Mouse (Mus musculus): ENCODE results near the gene Sez6. TPM values are rescaled to one million over a fixed set of nuclear protein-coding genes. Genes with fewer than 3 reads are reported as not detected.

Sez6 gene
- polyA plus RNA-seq, 1 experiment from 2014 or later: 0.04 TPM

- WGBS: 49% methylated on average over 6 of the region's 6 CpGs
- H3K9ac ChIP-seq (ENCODE audit: low read length): no peak overlapping the region
- H3K9me3 ChIP-seq (replicated peaks; ENCODE audit: control insufficient read depth, low read length): no peaks in the 10 kb centered on the region
- no peak overlapping the region for H3K4me3 ChIP-seq (ENCODE audit: low read length)
- H3K27ac ChIP-seq (ENCODE audit: low read length): peak overlapping the region; percentile 81
- H3K27me3 ChIP-seq (ENCODE audit: control insufficient read depth, insufficient read depth, low read length): peaks cover 5% of the 10 kb centered on the region
- peak overlapping the region; percentile 36; the same call in 1 of the 2 replicates for H3K4me2 ChIP-seq (ENCODE audit: low read depth, low read length)
- no peak for ATAC-seq (replicated peaks; ENCODE audit: extremely low read depth, insufficient read depth, low FRiP score)
- H3K4me1 ChIP-seq (ENCODE audit: control insufficient read depth, insufficient read depth, low read length): peaks cover 31% of the 10 kb centered on the region
- no peaks in the 10 kb centered on the region for H3K36me3 ChIP-seq (ENCODE audit: control insufficient read depth, insufficient read depth)
Measured at GRCm38 (mm10) chr11:77893283-77893682, 37.3 kb upstream of the Sez6 start.

DNA sequence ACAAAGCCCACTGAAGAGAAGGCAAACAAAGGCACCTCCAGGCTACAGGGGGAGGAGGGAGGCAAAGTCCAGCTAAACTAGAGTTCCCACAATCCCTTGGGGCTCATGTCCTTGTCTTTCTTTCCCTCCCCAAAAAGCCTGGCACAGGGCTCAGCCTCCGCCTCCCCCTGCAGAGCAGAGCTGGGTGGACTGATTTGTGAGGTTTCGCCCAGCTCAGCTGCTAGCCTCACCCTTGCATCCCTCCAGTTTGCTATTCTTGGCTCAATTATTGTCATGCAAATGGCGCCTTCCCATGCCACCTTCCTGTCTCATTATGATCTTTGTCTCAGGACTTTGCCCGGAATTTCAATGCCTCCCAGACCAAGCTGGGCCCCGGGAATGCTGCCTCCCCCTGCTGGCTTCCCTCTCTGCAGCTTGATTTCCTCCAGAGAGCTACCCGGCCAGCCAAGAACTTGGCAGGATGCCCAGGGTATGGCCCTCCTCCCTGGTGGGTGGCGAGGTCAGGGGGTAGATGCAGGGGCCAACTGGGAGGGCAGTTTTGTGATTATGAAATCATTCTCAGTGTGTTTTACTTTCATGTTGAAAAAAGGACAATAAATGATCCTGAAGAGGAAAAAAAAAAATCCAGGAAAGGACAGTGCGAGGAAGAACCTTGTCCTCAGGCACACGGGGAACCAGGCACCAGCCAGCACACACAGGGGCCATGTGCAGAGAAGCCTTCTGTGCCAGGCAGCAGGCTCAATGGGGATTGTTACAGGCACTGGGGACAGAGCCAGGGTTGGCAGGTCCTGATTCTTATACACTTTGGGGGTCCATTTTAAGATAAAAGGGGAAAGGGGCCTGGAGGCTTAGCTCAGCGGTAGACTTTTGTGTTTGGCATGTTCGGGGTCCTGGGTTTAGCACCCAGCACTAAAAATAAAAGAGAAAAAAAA, 36.5 kb upstream of the Sez6 start, which contains the start of gene Pipox:
Gene Pipox, minus strand, starts transcription at position 310 of the 932 bp plus-strand sequence.
- ATAC-seq (replicated peaks; ENCODE audit: extremely low read depth, insufficient read depth, low FRiP score): peak; percentile 86
- WGBS: 20% methylated on average over 11 of the region's 11 CpGs
- peak within 1 kb of the TSS; percentile 36 for H3K4me2 ChIP-seq (ENCODE audit: low read depth, low read length)
- H3K9me3 ChIP-seq (replicated peaks; ENCODE audit: control insufficient read depth, low read length): no peaks in the 10 kb centered on the region
- peaks cover 31% of the 10 kb centered on the region for H3K4me1 ChIP-seq (ENCODE audit: control insufficient read depth, insufficient read depth, low read length)
- peaks cover 5% of the 10 kb centered on the region for H3K27me3 ChIP-seq (ENCODE audit: control insufficient read depth, insufficient read depth, low read length)
- peak within 1 kb of the TSS; percentile 81 for H3K27ac ChIP-seq (ENCODE audit: low read length)
- H3K9ac ChIP-seq (ENCODE audit: low read length): no peak within 1 kb of the TSS
- no peaks in the 10 kb centered on the region for H3K36me3 ChIP-seq (ENCODE audit: control insufficient read depth, insufficient read depth)
- H3K4me3 ChIP-seq (ENCODE audit: low read length): no peak within 1 kb of the TSS

DNA sequence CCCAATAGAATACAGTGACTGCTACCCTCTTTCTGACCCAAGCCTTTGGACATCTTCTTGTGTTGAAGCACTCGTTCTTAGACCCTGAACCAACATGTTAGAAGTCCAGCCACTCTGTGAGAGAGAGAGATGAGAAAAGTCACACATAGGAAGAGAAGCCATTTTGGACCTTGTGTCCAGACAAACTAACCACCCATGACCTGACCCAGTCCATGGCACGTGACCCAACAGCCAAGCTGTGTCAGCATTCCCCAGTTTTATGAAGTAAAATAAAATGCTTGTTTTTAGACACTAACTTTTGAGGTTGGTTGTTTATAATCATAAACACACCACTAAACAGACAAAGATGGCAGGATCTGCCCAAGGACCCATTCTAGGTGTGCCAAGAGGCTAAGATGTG, 35.6 kb upstream of the Sez6 start:
- peaks cover 31% of the 10 kb centered on the region for H3K4me1 ChIP-seq (ENCODE audit: control insufficient read depth, insufficient read depth, low read length)
- ATAC-seq (replicated peaks; ENCODE audit: extremely low read depth, insufficient read depth, low FRiP score): no peak
- H3K4me2 ChIP-seq (ENCODE audit: low read depth, low read length): no peak overlapping the region
- H3K9me3 ChIP-seq (replicated peaks; ENCODE audit: control insufficient read depth, low read length): no peaks in the 10 kb centered on the region
- H3K27me3 ChIP-seq (ENCODE audit: control insufficient read depth, insufficient read depth, low read length): peaks cover 8% of the 10 kb centered on the region
- H3K36me3 ChIP-seq (ENCODE audit: control insufficient read depth, insufficient read depth): no peaks in the 10 kb centered on the region
- no peak overlapping the region for H3K9ac ChIP-seq (ENCODE audit: low read length)
- WGBS: 76% methylated on average over 2 of the region's 2 CpGs
- no peak overlapping the region for H3K27ac ChIP-seq (ENCODE audit: low read length)
- no peak overlapping the region for H3K4me3 ChIP-seq (ENCODE audit: low read length)

- no peak overlapping the region for H3K9ac ChIP-seq (ENCODE audit: low read length)
- no peaks in the 10 kb centered on the region for H3K36me3 ChIP-seq (ENCODE audit: control insufficient read depth, insufficient read depth)
- no peak overlapping the region for H3K27ac ChIP-seq (ENCODE audit: low read length)
- WGBS: 84% methylated on average over 9 of the region's 9 CpGs
- no peak overlapping the region for H3K4me3 ChIP-seq (ENCODE audit: low read length)
- H3K9me3 ChIP-seq (replicated peaks; ENCODE audit: control insufficient read depth, low read length): no peaks in the 10 kb centered on the region
- no peak for ATAC-seq (replicated peaks; ENCODE audit: extremely low read depth, insufficient read depth, low FRiP score)
- no peak overlapping the region for H3K4me2 ChIP-seq (ENCODE audit: low read depth, low read length)
- H3K27me3 ChIP-seq (ENCODE audit: control insufficient read depth, insufficient read depth, low read length): peaks cover 8% of the 10 kb centered on the region
- H3K4me1 ChIP-seq (ENCODE audit: control insufficient read depth, insufficient read depth, low read length): peaks cover 31% of the 10 kb centered on the region
Measured at GRCm38 (mm10) chr11:77896011-77896410, 34.6 kb upstream of the Sez6 start.

DNA sequence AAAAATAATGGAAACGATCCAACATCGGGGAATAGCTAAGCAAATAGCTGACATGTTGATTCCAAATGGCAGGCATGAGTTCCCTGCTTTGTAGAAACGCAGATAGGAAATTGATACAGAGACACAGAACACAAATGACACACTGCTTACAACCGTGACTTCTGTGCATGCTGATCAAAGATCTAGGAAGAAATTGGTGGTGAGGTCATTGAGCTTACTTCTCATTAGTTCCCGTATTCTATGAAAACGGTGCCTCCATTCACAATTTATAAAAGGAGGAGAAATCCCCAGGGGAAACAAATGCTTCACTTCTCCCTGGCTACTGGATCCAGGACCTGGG, 34.1 kb upstream of the Sez6 start:
- no peak overlapping the region for H3K9ac ChIP-seq (ENCODE audit: low read length)
- WGBS: 48% methylated on average over 6 of the region's 6 CpGs

DNA sequence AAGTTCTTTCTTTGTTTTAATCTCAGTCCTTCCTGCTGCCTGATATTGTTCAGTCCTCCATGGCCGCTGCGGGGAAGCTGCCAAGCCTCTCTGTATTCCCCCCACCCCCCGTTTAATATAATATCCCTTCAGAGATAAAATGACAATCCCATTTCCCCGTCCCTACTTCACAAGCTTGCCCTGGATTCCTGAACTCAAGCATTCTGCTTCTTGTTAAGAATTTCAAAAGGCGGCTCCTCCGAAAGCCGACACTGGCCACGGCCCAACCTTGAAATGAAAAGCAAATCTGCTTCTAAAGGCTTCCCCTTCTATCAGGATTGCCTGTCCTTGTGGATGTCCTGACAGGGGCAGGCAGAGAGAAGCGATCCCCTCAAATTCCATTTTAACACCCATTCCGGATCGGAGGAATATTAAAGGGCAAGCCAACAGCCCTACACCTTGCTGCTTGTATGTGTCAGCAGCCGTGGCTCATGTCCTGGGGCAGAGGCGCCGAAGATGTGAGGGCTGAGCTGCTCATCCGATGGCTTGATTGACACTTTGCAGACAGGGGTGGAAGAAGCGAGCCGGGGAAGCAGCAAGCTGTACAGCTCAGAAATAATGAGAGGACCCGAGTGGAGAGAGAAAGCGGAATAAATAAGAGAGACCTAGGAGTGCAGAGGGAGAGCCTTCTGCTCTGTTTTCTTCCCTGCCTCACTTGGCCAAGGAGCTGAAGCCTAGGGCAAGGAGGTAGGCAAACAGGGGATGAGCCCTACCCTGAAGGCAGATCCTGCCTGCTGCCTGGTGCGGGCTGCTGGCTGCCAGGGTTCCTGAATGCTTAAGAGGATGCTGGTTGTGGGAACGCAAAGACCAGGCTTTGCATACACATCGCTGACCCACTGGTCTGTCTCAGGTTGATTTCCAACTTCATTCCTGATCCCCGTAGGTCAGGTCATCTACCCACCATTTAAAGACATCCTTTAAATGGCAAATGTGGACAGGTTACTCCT, 33.5 kb upstream of the Sez6 start:
- H3K36me3 ChIP-seq (ENCODE audit: control insufficient read depth, insufficient read depth): no peaks in the 10 kb centered on the region
- H3K27me3 ChIP-seq (ENCODE audit: control insufficient read depth, insufficient read depth, low read length): peaks cover 8% of the 10 kb centered on the region
- peak overlapping the region; percentile 23 for H3K4me3 ChIP-seq (ENCODE audit: low read length)
- no peak overlapping the region; the same call in 1 of the 2 replicates for H3K9ac ChIP-seq (ENCODE audit: low read length)
- peaks cover 31% of the 10 kb centered on the region for H3K4me1 ChIP-seq (ENCODE audit: control insufficient read depth, insufficient read depth, low read length)
- no peak overlapping the region for H3K27ac ChIP-seq (ENCODE audit: low read length)
- no peaks in the 10 kb centered on the region for H3K9me3 ChIP-seq (replicated peaks; ENCODE audit: control insufficient read depth, low read length)
- ATAC-seq (replicated peaks; ENCODE audit: extremely low read depth, insufficient read depth, low FRiP score): no peak
- peak overlapping the region; percentile 59 for H3K4me2 ChIP-seq (ENCODE audit: low read depth, low read length)
- WGBS: 19% methylated on average over 23 of the region's 23 CpGs

More for the DNA sequence above, 34.1 kb upstream of the Sez6 start:
- Histone ChIP-seq H3K4me3 (ENCODE audit: low read length) (peak overlapping the region; percentile 23), H3K27ac (ENCODE audit: low read length) (no peak overlapping the region), H3K4me2 (ENCODE audit: low read depth, low read length) (peak overlapping the region; percentile 59), H3K36me3 (ENCODE audit: control insufficient read depth, insufficient read depth) (no peaks in the 10 kb centered on the region), H3K4me1 (ENCODE audit: control insufficient read depth, insufficient read depth, low read length) (peaks cover 31% of the 10 kb centered on the region), H3K9me3 (replicated peaks; ENCODE audit: control insufficient read depth, low read length) (no peaks in the 10 kb centered on the region), H3K27me3 (ENCODE audit: control insufficient read depth, insufficient read depth, low read length) (peaks cover 8% of the 10 kb centered on the region)
- ATAC-seq (replicated peaks; ENCODE audit: extremely low read depth, insufficient read depth, low FRiP score): no peak

GRCm38 (mm10) chr11:77900187-77900586, 30.4 kb upstream of the Sez6 start:
- 83% methylated on average over 3 of the region's 3 CpGs for WGBS
- no peaks in the 10 kb centered on the region for H3K36me3 ChIP-seq (ENCODE audit: control insufficient read depth, insufficient read depth)
- peaks cover 8% of the 10 kb centered on the region for H3K27me3 ChIP-seq (ENCODE audit: control insufficient read depth, insufficient read depth, low read length)
- no peak overlapping the region for H3K9ac ChIP-seq (ENCODE audit: low read length)
- H3K9me3 ChIP-seq (replicated peaks; ENCODE audit: control insufficient read depth, low read length): no peaks in the 10 kb centered on the region
- H3K4me3 ChIP-seq (ENCODE audit: low read length): no peak overlapping the region
- no peak overlapping the region for H3K27ac ChIP-seq (ENCODE audit: low read length)
- ATAC-seq (replicated peaks; ENCODE audit: extremely low read depth, insufficient read depth, low FRiP score): no peak
- H3K4me2 ChIP-seq (ENCODE audit: low read depth, low read length): no peak overlapping the region
- peaks cover 12% of the 10 kb centered on the region for H3K4me1 ChIP-seq (ENCODE audit: control insufficient read depth, insufficient read depth, low read length)

DNA sequence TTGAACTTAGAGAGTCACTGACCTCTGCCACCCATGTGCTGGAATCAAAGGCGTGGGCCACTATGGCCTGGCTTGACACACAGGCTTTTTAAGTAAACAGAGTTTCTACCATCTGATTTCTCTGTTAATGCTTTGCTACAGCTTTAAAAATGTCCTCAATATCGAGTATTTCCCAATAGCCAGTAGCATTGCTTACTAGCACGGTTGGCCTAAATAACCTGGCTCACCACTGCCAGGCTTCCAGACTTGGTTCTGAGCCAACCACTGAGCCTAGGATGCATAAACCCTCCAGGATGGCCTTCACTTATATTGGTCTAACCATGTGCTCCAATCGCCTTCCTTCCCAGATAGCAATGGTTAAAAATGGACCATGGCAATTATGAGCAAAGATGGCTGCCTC, 29.9 kb upstream of the Sez6 start:
- Histone ChIP-seq H3K4me2 (ENCODE audit: low read depth, low read length) (no peak overlapping the region), H3K4me3 (ENCODE audit: low read length) (no peak overlapping the region), H3K4me1 (ENCODE audit: control insufficient read depth, insufficient read depth, low read length) (peaks cover 12% of the 10 kb centered on the region), H3K9ac (ENCODE audit: low read length) (no peak overlapping the region), H3K36me3 (ENCODE audit: control insufficient read depth, insufficient read depth) (no peaks in the 10 kb centered on the region), H3K27me3 (ENCODE audit: control insufficient read depth, insufficient read depth, low read length) (peaks cover 5% of the 10 kb centered on the region), H3K27ac (ENCODE audit: low read length) (no peak overlapping the region), H3K9me3 (replicated peaks; ENCODE audit: control insufficient read depth, low read length) (no peaks in the 10 kb centered on the region)
- no peak for ATAC-seq (replicated peaks; ENCODE audit: extremely low read depth, insufficient read depth, low FRiP score)
- 78% methylated on average over 4 of the region's 4 CpGs for WGBS
